Mouse (Mus musculus) liver, adult 2 months (tissue): ENCODE data around the gene Gbp7. TPM values are rescaled to one million over a fixed set of nuclear protein-coding genes. Genes with fewer than 3 reads are reported as not detected.

Source experiments
- DNase-seq: peaks from one replicate; pipeline ENCODE4 v3.0.0-alpha.2; 2011; ENCODE audit warnings: low read depth, low spot score; ENCODE audit errors: extremely low read depth
- H3K27ac ChIP-seq: fragments of 200-500 bp; replicated peaks from 2 replicates; pipeline ENCODE4 v1.5.1; 2012; ENCODE audit warnings: low read depth, mild to moderate bottlenecking, control low read depth, inconsistent platforms, low read length; ENCODE audit not compliant: insufficient read depth
- H3K27me3 ChIP-seq: fragments of 200-500 bp; 2 replicates; pipeline ENCODE4 v1.6.1; 2012; ENCODE audit warnings: mild to moderate bottlenecking, moderate library complexity, low read length, inconsistent platforms; ENCODE audit not compliant: control insufficient read depth, insufficient read depth
- H3K36me3 ChIP-seq: fragments of 200-500 bp; 2 replicates; pipeline ENCODE4 v1.6.1; 2012; ENCODE audit warnings: low read length, inconsistent platforms; ENCODE audit not compliant: control insufficient read depth, insufficient read depth
- H3K4me1 ChIP-seq: fragments of 200-500 bp; 2 replicates; pipeline ENCODE4 v1.6.1; 2011; ENCODE audit warnings: low read length; ENCODE audit not compliant: control insufficient read depth, insufficient read depth
- H3K4me3 ChIP-seq: fragments of 200-500 bp; 2 replicates; pipeline ENCODE4 v1.5.1; 2011; ENCODE audit warnings: low read depth, mild to moderate bottlenecking, control low read depth, low read length, moderate library complexity; ENCODE audit not compliant: insufficient read depth
- H3K79me2 ChIP-seq: fragments of 200-500 bp; 2 replicates; pipeline ENCODE4 v1.6.1; 2012; ENCODE audit warnings: inconsistent platforms, mild to moderate bottlenecking, low read length, moderate library complexity; ENCODE audit not compliant: control insufficient read depth, insufficient read depth
- H3K9ac ChIP-seq: fragments of 200-500 bp; 2 replicates; pipeline ENCODE4 v1.6.1; 2012; ENCODE audit warnings: low read depth, mild to moderate bottlenecking, control low read depth, inconsistent platforms, low read length
- CTCF ChIP-seq: fragments of 200-500 bp; IDR thresholded peaks from 2 replicates; pipeline ENCODE4 v1.5.1; 2011; ENCODE audit warnings: low read depth, low read length, control low read depth
- POLR2A ChIP-seq: fragments of 200-500 bp; IDR thresholded peaks from 2 replicates; pipeline ENCODE4 v1.6.1; 2011; ENCODE audit warnings: low read length, control low read depth; ENCODE audit not compliant: insufficient read depth; ENCODE audit errors: extremely low read depth
- WGBS: fragments of 180-500 bp; shearing (Covaris S2); methylation state at CpG from one replicate; pipeline ENCODE4 v1.1.7; 2018; 5-methylcytosine and 5-hydroxymethylcytosine counted together
- polyA plus RNA-seq: library from polyadenylated mRNA; depleted of rRNA; stranded (reverse); fragments of >200 nt; gene quantifications from 2 replicates; pipeline ENCODE4 v1.2.3, GENCODE M21; 2012
- total RNA-seq: library from RNA; depleted of rRNA; stranded (reverse); fragments of >200 nt; gene quantifications from 2 replicates; pipeline ENCODE4 v1.2.3, GENCODE M21; 2014

Gbp7 gene
- total and polyA plus RNA-seq, 2 experiments = 2.7 to 18.3 TPM

- TF ChIP-seq POLR2A (no peak), CTCF (no peak)
- 56% methylated on average over 15 of the region's 15 CpGs for WGBS
- Histone ChIP-seq H3K27me3 (peaks cover 4% of the 10 kb centered on the region; the same call in 1 of the 2 replicates), H3K36me3 (no peaks in the 10 kb centered on the region), H3K79me2 (no peaks in the 10 kb centered on the region), H3K9ac (peak overlapping the region; percentile 52), H3K4me1 (peaks cover 5% of the 10 kb centered on the region; the same call in 1 of the 2 replicates), H3K4me3 (peak overlapping the region; percentile 60), H3K27ac (peak overlapping the region; percentile 46)
- DNase-seq = no peak
Measured at GRCm38 (mm10) chr3:142497123-142497841, 32.9 kb upstream of the Gbp7 start.

DNA sequence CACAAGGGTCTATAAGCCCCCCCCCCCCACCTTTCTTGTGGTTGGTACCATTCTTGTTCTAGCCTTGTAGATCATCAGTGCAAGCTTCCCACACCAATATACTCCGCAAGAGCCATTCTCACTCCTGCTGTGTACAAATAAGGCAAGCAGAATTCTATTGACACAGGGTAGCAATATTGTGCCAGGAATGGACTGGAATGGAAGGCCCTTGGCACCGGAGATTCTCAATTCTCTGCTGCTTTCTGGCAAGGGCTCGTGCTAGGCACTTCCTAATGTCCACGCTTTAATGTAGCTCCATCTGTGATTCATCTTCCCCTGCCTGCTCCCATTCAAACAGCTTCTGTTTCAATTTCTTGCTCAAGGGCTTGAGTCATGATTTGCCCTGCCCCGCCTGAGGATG, 31.2 kb upstream of the Gbp7 start:
- H3K4me1 ChIP-seq = peaks cover 4% of the 10 kb centered on the region; the same call in 1 of the 2 replicates
- H3K9ac ChIP-seq = no peak overlapping the region
- H3K27ac ChIP-seq = no peak overlapping the region
- no peaks in the 10 kb centered on the region for H3K79me2 ChIP-seq
- TF ChIP-seq POLR2A (no peak), CTCF (no peak)
- no peaks in the 10 kb centered on the region for H3K36me3 ChIP-seq
- peak; percentile 39 for DNase-seq
- H3K4me3 ChIP-seq = no peak overlapping the region
- peaks cover 4% of the 10 kb centered on the region; the same call in 1 of the 2 replicates for H3K27me3 ChIP-seq
- WGBS = 38% methylated on average over 5 of the region's 5 CpGs

- Histone ChIP-seq H3K27me3 (no peaks in the 10 kb centered on the region), H3K4me1 (peaks cover 3% of the 10 kb centered on the region), H3K9ac (no peak overlapping the region), H3K79me2 (peaks cover 5% of the 10 kb centered on the region; the same call in 1 of the 2 replicates), H3K4me3 (no peak overlapping the region), H3K27ac (no peak overlapping the region), H3K36me3 (no peaks in the 10 kb centered on the region)
- TF ChIP-seq CTCF (no peak), POLR2A (no peak)
- WGBS = 91% methylated on average over 3 of the region's 3 CpGs
- no peak for DNase-seq
Measured at GRCm38 (mm10) chr3:142528116-142528515, 2.0 kb upstream of the Gbp7 start.

GRCm38 (mm10) chr3:142529597-142529996, 545 bp upstream of the Gbp7 start:
- 0 out of 2 replicates have a peak overlapping the region, but pooled peaks have one; percentile 8 for H3K4me3 ChIP-seq
- H3K27me3 ChIP-seq = no peaks in the 10 kb centered on the region
- H3K79me2 ChIP-seq = peaks cover 5% of the 10 kb centered on the region; the same call in 1 of the 2 replicates
- no peak for DNase-seq
- no peak overlapping the region for H3K9ac ChIP-seq
- no peak overlapping the region for H3K27ac ChIP-seq
- no peaks in the 10 kb centered on the region for H3K36me3 ChIP-seq
- 57% methylated on average over 2 of the region's 2 CpGs for WGBS
- peaks cover 3% of the 10 kb centered on the region for H3K4me1 ChIP-seq
- no peak for TF ChIP-seq POLR2A
- no peak for TF ChIP-seq CTCF

DNA sequence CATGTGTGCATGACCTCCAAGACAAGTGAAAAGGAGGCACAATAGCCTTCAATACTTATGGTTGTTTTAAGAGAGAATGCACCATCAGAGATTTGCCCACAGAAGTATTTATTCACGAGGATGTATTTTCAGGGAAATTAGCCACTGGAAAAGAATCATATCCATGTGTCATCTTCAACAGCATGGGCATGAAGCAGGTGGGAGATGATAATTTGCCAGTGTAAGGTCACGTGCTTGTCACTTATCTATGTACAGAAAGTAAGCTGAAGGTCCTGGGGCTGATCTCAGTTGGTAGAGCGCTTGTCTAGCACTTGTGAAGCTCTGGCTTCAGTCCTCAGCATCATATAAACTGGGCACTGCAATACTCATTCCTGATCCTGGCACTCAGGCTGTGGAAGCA, 1.5 kb downstream of the Gbp7 start:
- Histone ChIP-seq H3K4me1 (peaks cover 3% of the 10 kb centered on the region), H3K4me3 (no peak overlapping the region), H3K27ac (no peak overlapping the region), H3K9ac (no peak overlapping the region), H3K36me3 (peaks cover 3% of the 10 kb centered on the region; the same call in 1 of the 2 replicates), H3K79me2 (peaks cover 5% of the 10 kb centered on the region; the same call in 1 of the 2 replicates), H3K27me3 (no peaks in the 10 kb centered on the region)
- TF ChIP-seq CTCF (no peak), POLR2A (no peak)
- no peak for DNase-seq
- 89% methylated on average over 3 of the region's 3 CpGs for WGBS

GRCm38 (mm10) chr3:142533185-142533584, 3.0 kb downstream of the Gbp7 start:
- no peak for TF ChIP-seq POLR2A
- TF ChIP-seq CTCF = no peak
- peaks cover 5% of the 10 kb centered on the region; the same call in 1 of the 2 replicates for H3K36me3 ChIP-seq
- WGBS = 97% methylated on average over 3 of the region's 3 CpGs

More at GRCm38 (mm10) chr3:142533185-142533584, 3.0 kb downstream of the Gbp7 start:
- peaks cover 5% of the 10 kb centered on the region; the same call in 1 of the 2 replicates for H3K79me2 ChIP-seq
- H3K27me3 ChIP-seq = no peaks in the 10 kb centered on the region
- DNase-seq = no peak
- H3K4me3 ChIP-seq = no peak overlapping the region
- H3K4me1 ChIP-seq = peaks cover 3% of the 10 kb centered on the region
- H3K27ac ChIP-seq = no peak overlapping the region
- no peak overlapping the region for H3K9ac ChIP-seq
